Mouse (Mus musculus) gonadal fat pad, adult 2 months (tissue): ENCODE measurements around the gene Gm10801. TPM values are rescaled to one million over a fixed set of nuclear protein-coding genes. Genes with fewer than 3 reads are reported as not detected.
"Not testable (repeated sequence)": the region's sequence is repeated elsewhere in the genome, so short reads cannot be mapped to it uniquely, and the experiment has no call there.

Experiments used
- DNase-seq: peaks from one replicate; pipeline ENCODE4 v3.0.0-alpha.2; 2012; ENCODE audit warnings: low read depth
- polyA plus RNA-seq: library from polyadenylated mRNA; depleted of rRNA; stranded (reverse); fragments of >200 nt; gene quantifications from 2 replicates; pipeline ENCODE4 v1.2.3, GENCODE M21; 2012; rRNA removed

Gene Gm10801
- polyA plus RNA-seq, result not detected in 2 replicates

GRCm38 (mm10) chr2:98661937-98662336 is at the start of gene Gm10801:
TSS of gene Gm10801 (plus strand) at chr2:98662237.
- not testable (repeated sequence) for DNase-seq

GRCm38 (mm10) chr2:98667201-98667600 is 5.2 kb downstream of the Gm10801 start, which contains the start of gene Gm10800:
TSS of gene Gm10800 (minus strand) at chr2:98667301.
- DNase-seq, result not testable (repeated sequence)

- no peak for DNase-seq
These were observed 35.5 kb downstream of the Gm10801 start for GRCm38 (mm10) chr2:98697533-98697932.

Other genes with a start within 250 kb of the Gm10801 start
- gene Gm10800, start 5.1 kb downstream of the Gm10801 start, polyA plus RNA-seq, result not detected in 2 replicates